Mouse (Mus musculus): Measurements from ENCODE around the gene Odf4. TPM values are rescaled to one million over a fixed set of nuclear protein-coding genes. Genes with fewer than 3 reads are reported as not detected.

Gene Odf4
- polyA plus RNA-seq, 1 experiment, result 0.24 TPM

DNA sequence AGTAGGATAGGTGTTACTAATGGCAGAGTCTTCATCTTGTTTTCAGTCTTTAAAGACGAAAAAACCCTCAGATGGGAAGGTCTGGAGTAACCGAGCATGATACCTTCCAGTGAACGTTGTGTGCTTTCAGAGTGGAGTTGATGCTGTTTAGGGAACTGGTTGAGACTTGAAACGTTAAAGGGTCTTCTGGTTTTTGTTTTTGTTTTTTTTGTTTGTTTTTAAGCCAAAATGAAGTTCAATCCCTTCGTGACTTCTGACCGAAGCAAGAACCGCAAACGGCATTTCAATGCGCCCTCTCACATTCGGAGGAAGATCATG lies 24.9 kb downstream of the Odf4 start:
- Histone ChIP-seq H3K27ac (ENCODE audit: control insufficient read depth, insufficient read depth, low read length) (no peak overlapping the region; the same call in 1 of the 2 replicates), H3K27me3 (ENCODE audit: control insufficient read depth, insufficient read depth, low read length) (no peaks in the 10 kb centered on the region), H3K4me1 (replicated peaks; ENCODE audit: control insufficient read depth, insufficient read depth, low read length) (peaks cover 8% of the 10 kb centered on the region), H3K36me3 (ENCODE audit: control insufficient read depth, insufficient read depth, low read length) (peaks cover 42% of the 10 kb centered on the region), H3K4me3 (ENCODE audit: control insufficient read depth, insufficient read depth, low read length) (peak overlapping the region; percentile 78)
- no peak for DNase-seq
- TF ChIP-seq CTCF (IDR thresholded peaks at IDR 0.05; ENCODE audit: borderline replicate concordance, control insufficient read depth, extremely low read depth, insufficient read depth, low read length, poor library complexity), result no peak
- TF ChIP-seq POLR2A (IDR thresholded peaks at IDR 0.05; ENCODE audit: control insufficient read depth, extremely low read depth, insufficient read depth, low read length, poor library complexity), result no peak
- 1% methylated on average over 10 of the region's 10 CpGs for WGBS

GRCm38 (mm10) chr11:68901351-68902046 lies 25.4 kb downstream of the Odf4 start, which contains the start of gene Rpl26:
Rpl26 (plus strand) TSS chr11:68901583.
- peaks cover 8% of the 10 kb centered on the region for H3K4me1 ChIP-seq (replicated peaks; ENCODE audit: control insufficient read depth, insufficient read depth, low read length)
- WGBS, result under 1% methylated on average over 52 of the region's 52 CpGs

GRCm38 (mm10) chr11:68900519-68901350 lies 26.1 kb downstream of the Odf4 start:
- H3K27me3 ChIP-seq (ENCODE audit: control insufficient read depth, insufficient read depth, low read length), result no peaks in the 10 kb centered on the region
- H3K36me3 ChIP-seq (ENCODE audit: control insufficient read depth, insufficient read depth, low read length), result peaks cover 29% of the 10 kb centered on the region
- WGBS, result 37% methylated on average over 31 of the region's 31 CpGs
- no peak for TF ChIP-seq POLR2A (IDR thresholded peaks at IDR 0.05; ENCODE audit: control insufficient read depth, extremely low read depth, insufficient read depth, low read length, poor library complexity)
- TF ChIP-seq CTCF (IDR thresholded peaks at IDR 0.05; ENCODE audit: borderline replicate concordance, control insufficient read depth, extremely low read depth, insufficient read depth, low read length, poor library complexity), result no peak
- no peak overlapping the region for H3K4me3 ChIP-seq (ENCODE audit: control insufficient read depth, insufficient read depth, low read length)
- no peak overlapping the region for H3K27ac ChIP-seq (ENCODE audit: control insufficient read depth, insufficient read depth, low read length)
- DNase-seq, result no peak
- peaks cover 8% of the 10 kb centered on the region for H3K4me1 ChIP-seq (replicated peaks; ENCODE audit: control insufficient read depth, insufficient read depth, low read length)

More at GRCm38 (mm10) chr11:68901351-68902046, 25.4 kb downstream of the Odf4 start, which contains the start of gene Rpl26:
- Histone ChIP-seq H3K36me3 (ENCODE audit: control insufficient read depth, insufficient read depth, low read length) (peaks cover 36% of the 10 kb centered on the region), H3K4me3 (ENCODE audit: control insufficient read depth, insufficient read depth, low read length) (peak within 1 kb of the TSS; percentile 78), H3K27me3 (ENCODE audit: control insufficient read depth, insufficient read depth, low read length) (no peaks in the 10 kb centered on the region), H3K27ac (ENCODE audit: control insufficient read depth, insufficient read depth, low read length) (peak within 1 kb of the TSS; percentile 2; the same call in 1 of the 2 replicates)
- peak; percentile 98 for DNase-seq
- TF ChIP-seq CTCF (IDR thresholded peaks at IDR 0.05; ENCODE audit: borderline replicate concordance, control insufficient read depth, extremely low read depth, insufficient read depth, low read length, poor library complexity) (peak; percentile 96), POLR2A (IDR thresholded peaks at IDR 0.05; ENCODE audit: control insufficient read depth, extremely low read depth, insufficient read depth, low read length, poor library complexity) (peak; percentile 82)

- no peak overlapping the region for H3K4me3 ChIP-seq (ENCODE audit: control insufficient read depth, insufficient read depth, low read length)
- no peak for DNase-seq
- WGBS, result 81% methylated on average over 8 of the region's 8 CpGs
- peaks cover 20% of the 10 kb centered on the region for H3K36me3 ChIP-seq (ENCODE audit: control insufficient read depth, insufficient read depth, low read length)
- TF ChIP-seq POLR2A (IDR thresholded peaks at IDR 0.05; ENCODE audit: control insufficient read depth, extremely low read depth, insufficient read depth, low read length, poor library complexity) (no peak), CTCF (IDR thresholded peaks at IDR 0.05; ENCODE audit: borderline replicate concordance, control insufficient read depth, extremely low read depth, insufficient read depth, low read length, poor library complexity) (no peak)
- H3K4me1 ChIP-seq (replicated peaks; ENCODE audit: control insufficient read depth, insufficient read depth, low read length), result peaks cover 8% of the 10 kb centered on the region
- H3K27me3 ChIP-seq (ENCODE audit: control insufficient read depth, insufficient read depth, low read length), result no peaks in the 10 kb centered on the region
- H3K27ac ChIP-seq (ENCODE audit: control insufficient read depth, insufficient read depth, low read length), result no peak overlapping the region
Measured at GRCm38 (mm10) chr11:68899815-68900214, 27.1 kb downstream of the Odf4 start.

GRCm38 (mm10) chr11:68898790-68899189 lies 28.1 kb downstream of the Odf4 start:
- Histone ChIP-seq H3K36me3 (ENCODE audit: control insufficient read depth, insufficient read depth, low read length) (peaks cover 9% of the 10 kb centered on the region), H3K27ac (ENCODE audit: control insufficient read depth, insufficient read depth, low read length) (no peak overlapping the region), H3K4me3 (ENCODE audit: control insufficient read depth, insufficient read depth, low read length) (no peak overlapping the region), H3K4me1 (replicated peaks; ENCODE audit: control insufficient read depth, insufficient read depth, low read length) (peaks cover 18% of the 10 kb centered on the region), H3K27me3 (ENCODE audit: control insufficient read depth, insufficient read depth, low read length) (no peaks in the 10 kb centered on the region)
- no peak for DNase-seq
- TF ChIP-seq POLR2A (IDR thresholded peaks at IDR 0.05; ENCODE audit: control insufficient read depth, extremely low read depth, insufficient read depth, low read length, poor library complexity) (no peak), CTCF (IDR thresholded peaks at IDR 0.05; ENCODE audit: borderline replicate concordance, control insufficient read depth, extremely low read depth, insufficient read depth, low read length, poor library complexity) (no peak)
- 91% methylated on average over 6 of the region's 6 CpGs for WGBS

GRCm38 (mm10) chr11:68897838-68898237 lies 29.0 kb downstream of the Odf4 start:
- H3K27me3 ChIP-seq (ENCODE audit: control insufficient read depth, insufficient read depth, low read length), result no peaks in the 10 kb centered on the region
- TF ChIP-seq CTCF (IDR thresholded peaks at IDR 0.05; ENCODE audit: borderline replicate concordance, control insufficient read depth, extremely low read depth, insufficient read depth, low read length, poor library complexity) (no peak), POLR2A (IDR thresholded peaks at IDR 0.05; ENCODE audit: control insufficient read depth, extremely low read depth, insufficient read depth, low read length, poor library complexity) (no peak)
- no peak overlapping the region for H3K4me3 ChIP-seq (ENCODE audit: control insufficient read depth, insufficient read depth, low read length)
- no peaks in the 10 kb centered on the region; the same call in 1 of the 2 replicates for H3K36me3 ChIP-seq (ENCODE audit: control insufficient read depth, insufficient read depth, low read length)
- WGBS, result 58% methylated on average over 6 of the region's 6 CpGs
- no peak for DNase-seq
- H3K27ac ChIP-seq (ENCODE audit: control insufficient read depth, insufficient read depth, low read length), result no peak overlapping the region
- peaks cover 21% of the 10 kb centered on the region for H3K4me1 ChIP-seq (replicated peaks; ENCODE audit: control insufficient read depth, insufficient read depth, low read length)
